Mouse (Mus musculus) small intestine, adult 2 months (tissue): ENCODE data around the gene Nedd8.

Source experiments
- CTCF ChIP-seq: fragments of 200-500 bp; IDR thresholded peaks from 2 replicates; pipeline ENCODE4 v1.5.1; 2012; ENCODE audit warnings: low read depth, mild to moderate bottlenecking, control low read depth, inconsistent platforms, low read length, moderate library complexity, mixed read lengths; ENCODE audit not compliant: insufficient replicate concordance, insufficient read length; ENCODE audit errors: extremely low read depth
- POLR2A ChIP-seq: fragments of 200-500 bp; IDR thresholded peaks from 2 replicates; pipeline ENCODE4 v1.6.1; 2012; ENCODE audit warnings: low read depth, mild to moderate bottlenecking, control low read depth, inconsistent platforms, low read length, moderate library complexity

GRCm38 (mm10) chr14:55713729-55714122 is 41.8 kb upstream of the Nedd8 start, which contains the start of gene Tgm1:
- TF ChIP-seq CTCF (no peak), POLR2A (no peak)
